Mouse (Mus musculus) cerebellum, adult 2 months (tissue): ENCODE measurements around the gene Smtnl1.

ENCODE experiments used
- CTCF ChIP-seq: fragments of 200-500 bp; IDR thresholded peaks from 2 replicates; pipeline ENCODE4 v1.5.1; 2011; ENCODE audit warnings: low read depth, mild to moderate bottlenecking, control low read depth, low read length, moderate library complexity, borderline replicate concordance; ENCODE audit not compliant: insufficient read depth
- POLR2A ChIP-seq: fragments of 200-500 bp; IDR thresholded peaks from 2 replicates; pipeline ENCODE4 v1.6.1; 2011; ENCODE audit warnings: low read length, control low read depth, borderline replicate concordance; ENCODE audit not compliant: insufficient read depth

- TF ChIP-seq CTCF (no peak), POLR2A (no peak)
These were observed 32.0 kb downstream of the Smtnl1 start for GRCm38 (mm10) chr2:84790418-84790817.
